ENCODE assay signal across 18 mouse cellular contexts in genomic region chr6:114291396-114291795, GRCm38 (mm10). TPM values are rescaled to one million over a fixed set of nuclear protein-coding genes. Genes with fewer than 3 reads are reported as not detected.
A peak's percentile ranks its signal among the peaks of the same experiment; 100 is the strongest.
DNase-seq lines count a peak whose midpoint lies in the region; ATAC-seq lines count a peak whose summit lies in the region.
"Had no signal": no experiment of that assay in that cellular context is flagged by ENCODE, and none has a peak within 500 bp of the region (broad histone marks: within the 10 kb centered on the region; RNA-seq: fewer than 3 reads in every experiment).

No protein-coding gene starts in this region.

- H3K4me1 ChIP-seq in hindbrain, embryonic 10.5 days (replicated peaks), result peaks cover 53% of the 10 kb centered on the region
- peaks cover 97% of the 10 kb centered on the region for H3K4me1 ChIP-seq in midbrain, embryonic 13.5 days (replicated peaks)
- H3K4me1 ChIP-seq: stomach, embryonic 15.5 days had no signal

- peak overlapping the region; percentile 85 for H3K27ac ChIP-seq in hindbrain, embryonic 10.5 days
- peak overlapping the region; percentile 96 for H3K27ac ChIP-seq in midbrain, embryonic 13.5 days
- H3K27ac ChIP-seq: heart, embryonic 13.5 days; limb, embryonic 13.5 days; macrophage; stomach, embryonic 15.5 days had no signal

- peaks cover 32% of the 10 kb centered on the region for H3K27me3 ChIP-seq in hindbrain, embryonic 10.5 days (ENCODE audit: insufficient read depth, poor library complexity, severe bottlenecking)
- H3K27me3 ChIP-seq in midbrain, embryonic 13.5 days, result no peaks in the 10 kb centered on the region

- H3K9me3 ChIP-seq in hindbrain, embryonic 10.5 days, result no peaks in the 10 kb centered on the region
- H3K9me3 ChIP-seq in midbrain, embryonic 13.5 days, result no peaks in the 10 kb centered on the region
- H3K9me3 ChIP-seq: embryonic facial prominence, embryonic 10.5 days; heart, embryonic 13.5 days; limb, embryonic 13.5 days; stomach, embryonic 15.5 days had no signal

- peak; percentile 69 to 78 for DNase-seq in cerebellum, postnatal 10 days
- no peak for DNase-seq in cerebellum, adult 9-11 months
- DNase-seq in brain, adult 2 months (ENCODE audit: low read depth, low spot score), result peak; percentile 59
- no peak for DNase-seq in hindbrain, embryonic 10.5 days (ENCODE audit: low spot score)
- DNase-seq in urinary bladder, adult 18-20 months (ENCODE audit: low spot score in 2 of 2), result no peak
- no peak for DNase-seq in thymus, postnatal 14 days
- no peak for DNase-seq in layer of hippocampus, adult 9-11 months
- DNase-seq: adrenal gland, postnatal 25 days; kidney, adult 18-20 months; kidney, postnatal 25 days; liver, postnatal 0 days had no signal

- no peaks in the 10 kb centered on the region for H3K36me3 ChIP-seq in hindbrain, embryonic 10.5 days
- H3K36me3 ChIP-seq in midbrain, embryonic 13.5 days, result 0 out of 2 replicates have a peak, but pooled peaks cover under 1% of the 10 kb centered on the region
- H3K36me3 ChIP-seq: embryonic facial prominence, embryonic 10.5 days; heart, embryonic 13.5 days; limb, embryonic 13.5 days; stomach, embryonic 15.5 days had no signal

- 0 out of 2 replicates have a peak overlapping the region, but pooled peaks have one; percentile 55 for H3K9ac ChIP-seq in midbrain, embryonic 13.5 days (replicated peaks)
- H3K9ac ChIP-seq: heart, embryonic 13.5 days; limb, embryonic 13.5 days; liver, postnatal 0 days; stomach, embryonic 15.5 days had no signal

- no peak overlapping the region for H3K4me3 ChIP-seq in hindbrain, embryonic 10.5 days
- H3K4me3 ChIP-seq in midbrain, embryonic 13.5 days (replicated peaks), result no peak overlapping the region
- H3K4me3 ChIP-seq: embryonic facial prominence, embryonic 10.5 days; erythroblast, embryonic 14.5 days; heart, embryonic 13.5 days; limb, embryonic 13.5 days; stomach, embryonic 15.5 days had no signal

- ATAC-seq in midbrain, embryonic 13.5 days, result no peak
- ATAC-seq: liver, postnatal 0 days had no signal

- WGBS in hindbrain, embryonic 10.5 days, result 64% methylated on average over 5 of the region's 5 CpGs
- 60% methylated on average over 5 of the region's 5 CpGs for WGBS in midbrain, embryonic 13.5 days

- H3K4me2 ChIP-seq in midbrain, embryonic 13.5 days (replicated peaks), result peak overlapping the region; percentile 43
- H3K4me2 ChIP-seq: heart, embryonic 13.5 days; limb, embryonic 13.5 days; stomach, embryonic 15.5 days had no signal

RNA-seq across cellular contexts. Expression of gene Slc6a1, which starts 9.0 kb away (rescaled TPM):
- 3.7 and 15.2 TPM in 2 replicates for polyA plus RNA-seq in hindbrain, embryonic 10.5 days (2016; fragmentation: Nextera tagmentation; extraction: Ambion mirVana)
- polyA plus RNA-seq in midbrain, embryonic 13.5 days (2015; fragmentation: Nextera tagmentation; extraction: Ambion mirVana), result 85.6 and 88.9 TPM in 2 replicates
- polyA plus RNA-seq: erythroblast, embryonic 14.5 days; liver, postnatal 0 days; macrophage had no signal

Comparison
In these comparisons a context has a peak if more than half of its experiments do, and no peak if none do; other contexts are left out.
1. DNase-seq: peak in cerebellum, postnatal 10 days (2 of 2) and brain, adult 2 months (single experiment); none in cerebellum, adult 9-11 months (single experiment), hindbrain, embryonic 10.5 days (single experiment), urinary bladder, adult 18-20 months (0 of 2), thymus, postnatal 14 days (single experiment) and layer of hippocampus, adult 9-11 months (single experiment).